Mouse (Mus musculus) midbrain, embryonic 13.5 days (tissue): ENCODE data around the gene Sesn1. TPM values are rescaled to one million over a fixed set of nuclear protein-coding genes. Genes with fewer than 3 reads are reported as not detected.
A peak's percentile ranks its signal among the peaks of the same experiment; 100 is the strongest.
"Not testable (repeated sequence)": the region's sequence is repeated elsewhere in the genome, so short reads cannot be mapped to it uniquely, and the experiment has no call there.

Experiments
- ATAC-seq: fragments of 200-750 bp; cut with Nextera tagmentation; 2 replicates; pipeline ENCODE4 v1.8.0; 2017; ENCODE audit warnings: mild to moderate bottlenecking, moderate TSS enrichment, moderate library complexity
- H3K27ac ChIP-seq: fragments of 300-500 bp; sonication (generic); 2 replicates; pipeline ENCODE4 v1.5.1; 2015; ENCODE audit warnings: inconsistent platforms, mild to moderate bottlenecking, moderate library complexity
- H3K27me3 ChIP-seq: fragments of 300-500 bp; sonication (generic); 2 replicates; pipeline ENCODE4 v1.6.1; 2015; ENCODE audit warnings: mild to moderate bottlenecking, inconsistent platforms
- H3K36me3 ChIP-seq: fragments of 300-500 bp; sonication (generic); 2 replicates; pipeline ENCODE4 v1.6.1; 2015; ENCODE audit warnings: mild to moderate bottlenecking, inconsistent platforms
- H3K4me1 ChIP-seq: fragments of 300-500 bp; sonication (generic); replicated peaks from 2 replicates; pipeline ENCODE4 v1.6.1; 2015; ENCODE audit warnings: inconsistent platforms
- H3K4me2 ChIP-seq: fragments of 300-500 bp; sonication (generic); replicated peaks from 2 replicates; pipeline ENCODE4 v1.6.1; 2015; ENCODE audit warnings: moderate library complexity, mild to moderate bottlenecking, inconsistent platforms
- H3K4me3 ChIP-seq: fragments of 300-500 bp; sonication (generic); replicated peaks from 2 replicates; pipeline ENCODE4 v1.5.1; 2015; ENCODE audit warnings: mild to moderate bottlenecking, inconsistent platforms
- H3K9ac ChIP-seq: fragments of 300-500 bp; sonication (generic); replicated peaks from 2 replicates; pipeline ENCODE4 v1.6.1; 2015; ENCODE audit warnings: mild to moderate bottlenecking, inconsistent platforms
- H3K9me3 ChIP-seq: fragments of 300-500 bp; sonication (generic); 2 replicates; pipeline ENCODE4 v1.6.1; 2016; ENCODE audit warnings: mild to moderate bottlenecking, inconsistent platforms
- WGBS: fragments of 180-500 bp; shearing (Covaris S2); methylation state at CpG from one replicate; pipeline ENCODE4 v1.1.7; 2015; 5-methylcytosine and 5-hydroxymethylcytosine counted together
- polyA plus RNA-seq: library from polyadenylated mRNA; unstranded; fragments of >200 nt; fragmentation: Nextera tagmentation; extraction: Ambion mirVana; gene quantifications from 2 replicates; pipeline ENCODE4 v1.2.1, GENCODE M21; 2015

The Sesn1 gene
- polyA plus RNA-seq, 1 experiment from 2014 or later = 28.9 TPM

DNA sequence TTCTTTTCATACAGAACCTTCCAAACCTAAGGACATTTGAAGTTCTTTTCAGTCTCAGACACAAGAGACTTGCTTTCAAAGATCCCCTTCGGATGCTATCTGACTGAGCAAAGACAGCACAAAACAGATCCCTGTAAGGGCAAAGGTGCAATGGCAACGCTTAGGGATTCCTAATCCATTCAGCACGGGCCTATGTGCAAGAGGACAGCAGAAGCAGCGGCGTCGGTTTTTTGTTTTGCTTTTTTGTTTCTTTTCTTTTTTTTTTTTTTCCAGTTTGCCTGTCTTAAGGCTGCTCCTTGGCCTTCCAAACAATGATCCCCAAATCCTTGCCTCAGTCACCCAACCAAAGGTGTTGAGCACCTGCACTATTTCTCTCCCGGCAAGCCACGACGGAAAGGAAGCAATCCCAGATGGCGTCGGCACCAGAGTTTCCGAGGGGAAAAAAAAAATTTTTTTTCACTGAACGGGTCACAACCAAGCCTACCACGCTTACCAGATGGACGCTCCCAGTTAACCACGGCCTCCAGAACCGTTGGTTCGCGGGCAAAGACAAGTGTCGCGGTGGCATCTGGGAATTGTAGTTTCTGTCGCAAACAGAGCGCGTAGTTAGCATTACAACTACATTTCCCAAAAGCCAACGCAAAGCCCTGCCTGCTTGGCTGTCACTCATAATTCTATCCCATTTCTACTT lies 510 bp upstream of the Sesn1 start:
- peak; percentile 87 for ATAC-seq
- Histone ChIP-seq H3K9ac (peak overlapping the region; percentile 84), H3K36me3 (no peaks in the 10 kb centered on the region), H3K27me3 (no peaks in the 10 kb centered on the region), H3K9me3 (no peaks in the 10 kb centered on the region), H3K27ac (peak overlapping the region; percentile 96), H3K4me2 (peak overlapping the region; percentile 73), H3K4me1 (peaks cover 35% of the 10 kb centered on the region), H3K4me3 (peak overlapping the region; percentile 86)
- WGBS = 2% methylated on average over 25 of the region's 25 CpGs

- H3K4me2 ChIP-seq = peak overlapping the region; percentile 73
- ATAC-seq = no peak; the same call in 1 of the 2 replicates
- no peaks in the 10 kb centered on the region for H3K27me3 ChIP-seq
- peak overlapping the region; percentile 96 for H3K27ac ChIP-seq
- peaks cover 40% of the 10 kb centered on the region for H3K4me1 ChIP-seq
- no peaks in the 10 kb centered on the region for H3K36me3 ChIP-seq
- no peaks in the 10 kb centered on the region for H3K9me3 ChIP-seq
- peak overlapping the region; percentile 84 for H3K9ac ChIP-seq
- peak overlapping the region; percentile 86 for H3K4me3 ChIP-seq
- WGBS = under 1% methylated on average over 36 of the region's 36 CpGs
Observed at GRCm38 (mm10) chr10:41810564-41811455, 1.1 kb downstream of the Sesn1 start.

DNA sequence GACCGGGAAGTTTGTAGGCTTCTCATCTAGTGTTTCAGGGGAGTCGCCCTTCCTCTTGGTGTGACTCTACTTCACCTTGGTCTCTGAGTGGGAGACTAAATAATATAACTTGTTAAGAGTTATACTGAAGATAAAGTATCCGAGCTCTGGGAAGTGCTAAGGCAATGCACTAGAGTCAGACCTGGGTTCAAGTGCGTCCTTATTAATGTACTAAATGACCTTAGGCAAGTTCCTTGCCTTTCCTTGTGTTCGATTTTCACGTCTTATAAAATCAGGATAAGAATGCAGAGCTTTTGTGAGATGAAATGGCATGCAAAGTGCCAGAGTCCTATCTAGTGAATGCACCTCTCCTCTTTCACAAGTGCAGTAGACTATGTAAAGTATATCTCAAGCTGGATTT lies 2.8 kb downstream of the Sesn1 start:
- WGBS = 75% methylated on average over 6 of the region's 6 CpGs

DNA sequence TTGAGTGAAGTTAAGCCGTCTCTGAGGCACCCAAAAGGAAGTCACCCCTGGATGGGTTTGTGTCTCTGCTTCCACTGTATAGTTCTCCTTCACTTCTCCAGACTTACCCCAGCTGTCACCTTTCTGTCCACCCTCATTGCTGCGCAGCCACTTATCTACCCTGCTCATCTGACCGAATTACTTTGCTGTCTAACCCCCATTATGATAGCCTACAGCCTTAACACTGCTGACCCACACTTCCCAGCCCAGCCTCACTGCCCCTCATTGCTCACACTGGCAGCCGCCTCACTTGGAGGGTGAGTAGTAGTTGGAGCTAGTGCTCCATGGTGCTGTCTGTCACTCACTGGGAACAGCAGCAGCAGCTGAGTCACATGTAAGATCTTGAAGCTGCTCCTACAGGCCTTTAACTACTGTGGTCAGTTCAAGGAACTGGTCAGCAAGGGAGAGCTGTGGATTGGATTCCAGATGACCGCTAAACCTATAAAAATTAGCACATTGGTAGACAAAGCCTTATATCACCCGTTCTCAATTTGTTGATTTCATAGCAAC lies 4.6 kb downstream of the Sesn1 start:
- H3K9me3 ChIP-seq = no peaks in the 10 kb centered on the region
- 0 out of 2 replicates have a peak overlapping the region, but pooled peaks have one; percentile 44 for H3K9ac ChIP-seq
- peaks cover 37% of the 10 kb centered on the region for H3K4me1 ChIP-seq
- H3K36me3 ChIP-seq = no peaks in the 10 kb centered on the region
- H3K4me3 ChIP-seq = no peak overlapping the region
- H3K27ac ChIP-seq = no peak overlapping the region
- no peak for ATAC-seq
- H3K4me2 ChIP-seq = peak overlapping the region; percentile 73
- H3K27me3 ChIP-seq = no peaks in the 10 kb centered on the region
- WGBS = 93% methylated on average over 6 of the region's 6 CpGs

More for the DNA sequence above, 2.8 kb downstream of the Sesn1 start:
- no peaks in the 10 kb centered on the region for H3K27me3 ChIP-seq
- no peak for ATAC-seq
- peak overlapping the region; percentile 86 for H3K4me3 ChIP-seq
- H3K36me3 ChIP-seq = no peaks in the 10 kb centered on the region
- no peaks in the 10 kb centered on the region for H3K9me3 ChIP-seq
- H3K9ac ChIP-seq = peak overlapping the region; percentile 48
- peak overlapping the region; percentile 73 for H3K4me2 ChIP-seq
- H3K27ac ChIP-seq = no peak overlapping the region
- H3K4me1 ChIP-seq = peaks cover 40% of the 10 kb centered on the region

- WGBS = 83% methylated on average over 5 of the region's 5 CpGs
- no peak overlapping the region for H3K9ac ChIP-seq
- no peak overlapping the region for H3K4me3 ChIP-seq
Observed at GRCm38 (mm10) chr10:41816516-41816915, 6.8 kb downstream of the Sesn1 start.

GRCm38 (mm10) chr10:41818036-41818732 lies 8.4 kb downstream of the Sesn1 start:
- H3K27ac ChIP-seq = no peak overlapping the region
- H3K27me3 ChIP-seq = no peaks in the 10 kb centered on the region
- no peak overlapping the region for H3K4me3 ChIP-seq
- ATAC-seq = no peak
- 91% methylated on average over 8 of the region's 8 CpGs for WGBS
- H3K9me3 ChIP-seq = no peaks in the 10 kb centered on the region
- H3K4me2 ChIP-seq = no peak overlapping the region
- H3K4me1 ChIP-seq = peaks cover 16% of the 10 kb centered on the region
- H3K9ac ChIP-seq = no peak overlapping the region
- H3K36me3 ChIP-seq = no peaks in the 10 kb centered on the region

More at GRCm38 (mm10) chr10:41816516-41816915, 6.8 kb downstream of the Sesn1 start:
- Histone ChIP-seq H3K36me3 (no peaks in the 10 kb centered on the region), H3K27me3 (no peaks in the 10 kb centered on the region), H3K27ac (no peak overlapping the region), H3K9me3 (no peaks in the 10 kb centered on the region), H3K4me1 (peaks cover 32% of the 10 kb centered on the region), H3K4me2 (no peak overlapping the region)
- ATAC-seq = no peak

DNA sequence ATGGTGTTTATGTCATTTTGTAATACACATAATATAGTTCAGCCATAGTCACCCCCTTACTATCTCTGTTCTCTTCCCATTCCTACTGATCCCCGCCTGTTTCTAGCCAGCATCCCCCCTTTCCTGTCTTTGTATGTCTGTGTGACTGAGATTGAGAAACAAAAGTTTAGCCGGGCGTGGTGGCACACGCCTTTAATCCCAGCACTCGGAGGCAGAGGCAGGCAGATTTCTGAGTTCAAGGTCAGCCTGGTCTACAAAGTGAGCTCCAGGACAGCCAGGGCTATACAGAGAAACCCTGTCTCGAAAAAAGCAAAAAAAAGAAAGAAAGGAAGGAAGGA lies 9.0 kb downstream of the Sesn1 start:
- H3K36me3 ChIP-seq, H3K9me3 ChIP-seq, H3K4me2 ChIP-seq, H3K9ac ChIP-seq, ATAC-seq, H3K27ac ChIP-seq, H3K27me3 ChIP-seq, H3K4me3 ChIP-seq: not testable (repeated sequence)
- peaks cover 11% of the 10 kb centered on the region for H3K4me1 ChIP-seq
- 93% methylated on average over 6 of the region's 6 CpGs for WGBS

- H3K9ac ChIP-seq = no peak overlapping the region
- WGBS = 95% methylated on average over 3 of the region's 3 CpGs
- H3K27me3 ChIP-seq = no peaks in the 10 kb centered on the region
- no peak overlapping the region for H3K4me3 ChIP-seq
- H3K4me1 ChIP-seq = peaks cover 5% of the 10 kb centered on the region
- no peaks in the 10 kb centered on the region for H3K36me3 ChIP-seq
- no peaks in the 10 kb centered on the region for H3K9me3 ChIP-seq
- no peak overlapping the region for H3K4me2 ChIP-seq
- no peak for ATAC-seq
- no peak overlapping the region for H3K27ac ChIP-seq
Observed at GRCm38 (mm10) chr10:41819307-41819706, 9.6 kb downstream of the Sesn1 start.

DNA sequence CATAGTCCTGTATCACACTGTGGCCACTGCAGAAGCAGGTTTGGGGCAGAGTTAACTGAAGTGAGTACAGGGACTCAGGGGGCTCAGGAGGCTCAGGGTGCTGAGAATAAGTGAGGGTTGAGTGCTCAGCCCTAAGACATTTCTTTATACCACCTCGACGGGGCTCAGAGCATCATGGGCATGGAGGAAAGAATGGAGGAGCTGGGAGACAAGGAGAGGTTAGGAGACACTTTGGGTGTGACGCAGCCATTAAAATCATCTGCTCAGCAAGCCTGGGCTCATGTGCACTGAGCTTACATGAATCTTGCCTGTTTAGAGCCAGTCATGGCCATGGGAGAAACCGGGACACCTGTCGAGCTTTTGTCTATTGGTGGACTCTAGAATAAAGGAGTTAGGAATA lies 10.7 kb downstream of the Sesn1 start:
- Histone ChIP-seq H3K27me3 (no peaks in the 10 kb centered on the region), H3K4me2 (no peak overlapping the region), H3K27ac (no peak overlapping the region), H3K9ac (no peak overlapping the region), H3K4me1 (no peaks in the 10 kb centered on the region), H3K36me3 (no peaks in the 10 kb centered on the region), H3K9me3 (no peaks in the 10 kb centered on the region), H3K4me3 (no peak overlapping the region)
- ATAC-seq = no peak
- WGBS = 93% methylated on average over 5 of the region's 5 CpGs

DNA sequence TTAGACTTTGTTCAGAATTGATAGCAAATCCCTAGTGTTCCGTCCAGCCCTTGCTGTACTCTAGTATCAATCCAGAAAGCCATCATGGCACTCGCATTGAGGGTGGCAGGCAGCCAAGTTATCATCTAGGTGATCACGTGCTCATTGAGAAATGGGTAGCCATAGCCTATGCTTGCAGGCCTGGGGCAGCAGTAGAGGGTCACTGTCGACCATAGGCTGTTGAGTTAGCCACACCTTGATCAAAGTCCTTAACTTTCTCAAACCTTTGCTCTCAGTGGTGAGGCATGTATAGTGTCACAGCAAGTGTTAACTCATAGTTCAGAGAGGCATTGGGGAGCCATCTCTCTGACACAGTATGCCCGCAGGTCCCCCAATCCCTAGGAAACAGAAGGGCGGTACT lies 11.4 kb downstream of the Sesn1 start:
- Histone ChIP-seq H3K9me3 (no peaks in the 10 kb centered on the region), H3K27me3 (no peaks in the 10 kb centered on the region), H3K4me3 (no peak overlapping the region), H3K4me2 (no peak overlapping the region), H3K36me3 (no peaks in the 10 kb centered on the region), H3K27ac (no peak overlapping the region), H3K9ac (no peak overlapping the region), H3K4me1 (no peaks in the 10 kb centered on the region)
- ATAC-seq = no peak
- 92% methylated on average over 6 of the region's 6 CpGs for WGBS

DNA sequence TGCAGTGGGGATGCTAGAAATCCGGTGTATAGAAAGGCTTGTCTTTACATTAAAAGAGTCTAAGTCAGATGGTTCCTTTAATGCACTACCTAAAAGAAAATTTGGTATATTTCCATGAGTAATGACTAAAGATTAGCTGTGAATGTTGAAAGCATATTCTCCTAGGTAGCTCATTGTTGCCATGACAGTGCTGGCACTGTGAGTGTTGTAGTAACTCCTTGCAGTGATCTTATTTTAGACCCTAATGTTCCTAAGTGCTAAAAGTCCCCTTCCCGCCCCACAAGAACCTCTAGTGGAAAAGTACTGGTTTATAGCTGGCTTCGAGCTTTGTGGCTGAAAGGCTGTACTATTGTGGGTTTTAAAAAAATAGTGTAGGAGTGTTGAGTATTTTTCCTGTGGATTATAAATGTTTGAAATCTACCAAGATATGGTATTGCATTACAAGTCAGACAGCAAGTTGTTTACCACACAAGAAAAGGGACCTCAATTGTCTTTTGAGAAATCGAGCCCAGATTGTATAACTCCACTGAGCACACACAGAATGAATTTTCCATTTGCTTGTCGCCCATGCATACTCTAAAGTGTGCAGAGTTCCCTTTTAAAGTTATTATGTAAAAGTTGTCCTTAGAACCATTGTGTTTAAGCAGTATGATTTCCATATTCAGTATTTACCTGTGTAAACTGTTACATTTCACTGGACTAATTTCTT lies 13.0 kb downstream of the Sesn1 start:
- Histone ChIP-seq H3K9ac (no peak overlapping the region), H3K9me3 (no peaks in the 10 kb centered on the region), H3K36me3 (no peaks in the 10 kb centered on the region), H3K4me2 (no peak overlapping the region), H3K27me3 (no peaks in the 10 kb centered on the region), H3K4me3 (no peak overlapping the region), H3K4me1 (no peaks in the 10 kb centered on the region), H3K27ac (no peak overlapping the region)
- WGBS = 88% methylated on average over 5 of the region's 5 CpGs
- ATAC-seq = no peak
